Mouse (Mus musculus) lung, embryonic 14.5 days (tissue): ENCODE measurements around the gene Fchsd2. TPM values are rescaled to one million over a fixed set of nuclear protein-coding genes. Genes with fewer than 3 reads are reported as not detected.

ENCODE experiments used
- ATAC-seq: fragments of 200-750 bp; cut with Nextera tagmentation; 2 replicates; pipeline ENCODE4 v1.8.0; 2017; ENCODE audit warnings: mild to moderate bottlenecking, moderate TSS enrichment, moderate library complexity; ENCODE audit not compliant: insufficient read depth
- DNase-seq: peaks from one replicate; pipeline ENCODE4 v3.0.0-alpha.2; 2015
- H3K27ac ChIP-seq: fragments of 300-500 bp; sonication (generic); 2 replicates; pipeline ENCODE4 v1.5.1; 2014; ENCODE audit warnings: low read depth, mild to moderate bottlenecking, moderate library complexity
- H3K27me3 ChIP-seq: fragments of 300-500 bp; sonication (generic); 2 replicates; pipeline ENCODE4 v1.6.1; 2014; ENCODE audit warnings: low read length, control low read depth; ENCODE audit not compliant: insufficient read depth
- H3K36me3 ChIP-seq: fragments of 300-500 bp; sonication (generic); 2 replicates; pipeline ENCODE4 v1.6.1; 2014; ENCODE audit warnings: control low read depth; ENCODE audit not compliant: insufficient read depth
- H3K4me1 ChIP-seq: fragments of 300-500 bp; sonication (generic); 2 replicates; pipeline ENCODE4 v1.6.1; 2014; ENCODE audit warnings: antibody characterized with exemption, control low read depth; ENCODE audit not compliant: insufficient read depth
- H3K4me2 ChIP-seq: fragments of 300-500 bp; sonication (generic); 2 replicates; pipeline ENCODE4 v1.6.1; 2014; ENCODE audit warnings: mild to moderate bottlenecking
- H3K4me3 ChIP-seq: fragments of 300-500 bp; sonication (generic); 2 replicates; pipeline ENCODE4 v1.5.1; 2014; ENCODE audit warnings: low read depth, low read length
- H3K9ac ChIP-seq: fragments of 300-500 bp; sonication (generic); 2 replicates; pipeline ENCODE4 v1.6.1; 2014
- H3K9me3 ChIP-seq: fragments of 300-500 bp; sonication (generic); 2 replicates; pipeline ENCODE4 v1.6.1; 2016; ENCODE audit warnings: low read depth, low read length, control low read depth
- CTCF ChIP-seq: IDR thresholded peaks from 2 replicates; pipeline ENCODE4 v1.5.1; 2016; ENCODE audit warnings: antibody characterized with exemption, low read depth
- WGBS: fragments of 180-500 bp; shearing (Covaris S2); extraction: QIAGEN DNeasy Blood & Tissue Kit; methylation state at CpG from one replicate; pipeline ENCODE4 v1.1.7; 2014; 5-methylcytosine and 5-hydroxymethylcytosine counted together
- polyA plus RNA-seq: library from polyadenylated mRNA; unstranded; fragments of >200 nt; fragmentation: Nextera tagmentation; extraction: Ambion mirVana; gene quantifications from 2 replicates; pipeline ENCODE4 v1.2.1, GENCODE M21; 2014

Fchsd2 gene
- polyA plus RNA-seq, 1 experiment from 2014 or later, result 23.8 TPM

- Histone ChIP-seq H3K4me2 (no peak overlapping the region), H3K4me1 (no peaks in the 10 kb centered on the region), H3K27me3 (no peaks in the 10 kb centered on the region), H3K27ac (no peak overlapping the region), H3K9me3 (no peaks in the 10 kb centered on the region), H3K36me3 (peaks cover 8% of the 10 kb centered on the region; the same call in 1 of the 2 replicates), H3K4me3 (no peak overlapping the region), H3K9ac (no peak overlapping the region)
- 78% methylated on average over 3 of the region's 3 CpGs for WGBS
- ATAC-seq (no peak), DNase-seq (no peak)
- no peak for TF ChIP-seq CTCF
Measured at GRCm38 (mm10) chr7:101232716-101233115, 140.1 kb downstream of the Fchsd2 start.

GRCm38 (mm10) chr7:101236712-101237473, 144.2 kb downstream of the Fchsd2 start:
- no peak for TF ChIP-seq CTCF
- peaks cover 8% of the 10 kb centered on the region; the same call in 1 of the 2 replicates for H3K36me3 ChIP-seq
- ATAC-seq (no peak), DNase-seq (peak; percentile 66)
- H3K4me2 ChIP-seq, result no peak overlapping the region
- H3K9ac ChIP-seq, result no peak overlapping the region
- H3K9me3 ChIP-seq, result no peaks in the 10 kb centered on the region
- no peaks in the 10 kb centered on the region for H3K27me3 ChIP-seq
- H3K27ac ChIP-seq, result no peak overlapping the region
- H3K4me1 ChIP-seq, result no peaks in the 10 kb centered on the region
- no peak overlapping the region for H3K4me3 ChIP-seq
- 60% methylated on average over 8 of the region's 8 CpGs for WGBS

GRCm38 (mm10) chr7:101248760-101249159, 156.1 kb downstream of the Fchsd2 start:
- TF ChIP-seq CTCF, result no peak
- H3K4me1 ChIP-seq, result no peaks in the 10 kb centered on the region
- no peaks in the 10 kb centered on the region for H3K27me3 ChIP-seq
- 79% methylated on average over 4 of the region's 4 CpGs for WGBS
- ATAC-seq (no peak), DNase-seq (no peak)
- no peaks in the 10 kb centered on the region for H3K9me3 ChIP-seq
- H3K27ac ChIP-seq, result no peak overlapping the region
- no peak overlapping the region for H3K9ac ChIP-seq
- peaks cover 14% of the 10 kb centered on the region for H3K36me3 ChIP-seq
- no peak overlapping the region for H3K4me2 ChIP-seq
- no peak overlapping the region for H3K4me3 ChIP-seq

- H3K4me1 ChIP-seq, result no peaks in the 10 kb centered on the region
- 46% methylated on average over 2 of the region's 2 CpGs for WGBS
- H3K4me3 ChIP-seq, result no peak overlapping the region
- no peak for DNase-seq
- H3K4me2 ChIP-seq, result no peak overlapping the region
- no peaks in the 10 kb centered on the region for H3K27me3 ChIP-seq
- H3K36me3 ChIP-seq, result peaks cover 16% of the 10 kb centered on the region
- TF ChIP-seq CTCF, result no peak
- no peak overlapping the region for H3K9ac ChIP-seq
- H3K9me3 ChIP-seq, result no peaks in the 10 kb centered on the region
- H3K27ac ChIP-seq, result no peak overlapping the region
- no peak for ATAC-seq
Measured at GRCm38 (mm10) chr7:101249173-101249572, 156.5 kb downstream of the Fchsd2 start.

GRCm38 (mm10) chr7:101253071-101253470, 160.4 kb downstream of the Fchsd2 start:
- H3K36me3 ChIP-seq, result peaks cover 24% of the 10 kb centered on the region
- DNase-seq, result no peak

GRCm38 (mm10) chr7:101258482-101258881, 165.8 kb downstream of the Fchsd2 start:
- Histone ChIP-seq H3K9me3 (no peaks in the 10 kb centered on the region), H3K36me3 (peaks cover 29% of the 10 kb centered on the region), H3K4me2 (no peak overlapping the region), H3K27me3 (no peaks in the 10 kb centered on the region), H3K4me1 (no peaks in the 10 kb centered on the region), H3K4me3 (no peak overlapping the region), H3K27ac (no peak overlapping the region), H3K9ac (no peak overlapping the region)
- no peak for ATAC-seq
- no peak for TF ChIP-seq CTCF
- peak; percentile 7 for DNase-seq

More at GRCm38 (mm10) chr7:101253071-101253470, 160.4 kb downstream of the Fchsd2 start:
- no peaks in the 10 kb centered on the region for H3K27me3 ChIP-seq
- 58% methylated on average over 2 of the region's 2 CpGs for WGBS
- H3K4me2 ChIP-seq, result no peak overlapping the region
- no peak overlapping the region for H3K27ac ChIP-seq
- H3K9me3 ChIP-seq, result no peaks in the 10 kb centered on the region
- no peak overlapping the region for H3K4me3 ChIP-seq
- TF ChIP-seq CTCF, result no peak
- no peak overlapping the region for H3K9ac ChIP-seq
- ATAC-seq, result no peak
- H3K4me1 ChIP-seq, result no peaks in the 10 kb centered on the region

- no peak for TF ChIP-seq CTCF
- H3K27me3 ChIP-seq, result no peaks in the 10 kb centered on the region
- no peak overlapping the region for H3K27ac ChIP-seq
- H3K36me3 ChIP-seq, result peaks cover 23% of the 10 kb centered on the region
- WGBS, result 87% methylated on average over 4 of the region's 4 CpGs
- no peak overlapping the region for H3K4me2 ChIP-seq
- no peak overlapping the region for H3K4me3 ChIP-seq
- no peaks in the 10 kb centered on the region for H3K4me1 ChIP-seq
- ATAC-seq (no peak), DNase-seq (no peak)
- no peak overlapping the region for H3K9ac ChIP-seq
- H3K9me3 ChIP-seq, result no peaks in the 10 kb centered on the region
Measured at GRCm38 (mm10) chr7:101261941-101262546, 169.4 kb downstream of the Fchsd2 start.
